Mouse (Mus musculus) left cerebral cortex, postnatal 36 days (tissue): ENCODE measurements around the gene Llgl2. TPM values are rescaled to one million over a fixed set of nuclear protein-coding genes. Genes with fewer than 3 reads are reported as not detected.

Experiments used
- DNase-seq, 2 experiments: peaks; one replicate each; pipeline ENCODE4 v3.0.0; 2021 to 2022; ENCODE audit warnings: low spot score in 2 of 2, mixed read lengths in 1 of 2
- intact Hi-C: fragments of 180-260 bp; cut with DNase I; formaldehyde crosslinking; loops from one replicate; pipeline ENCODE4 v1.15.1; 2025
- total RNA-seq, 2 experiments: library from RNA; stranded (reverse); gene quantifications; 2 replicates each; pipeline ENCODE4 v1.2.3; 2021

Llgl2 gene
- 1 to 10 TPM; 2.6 to 3.9 TPM for total RNA-seq

DNA sequence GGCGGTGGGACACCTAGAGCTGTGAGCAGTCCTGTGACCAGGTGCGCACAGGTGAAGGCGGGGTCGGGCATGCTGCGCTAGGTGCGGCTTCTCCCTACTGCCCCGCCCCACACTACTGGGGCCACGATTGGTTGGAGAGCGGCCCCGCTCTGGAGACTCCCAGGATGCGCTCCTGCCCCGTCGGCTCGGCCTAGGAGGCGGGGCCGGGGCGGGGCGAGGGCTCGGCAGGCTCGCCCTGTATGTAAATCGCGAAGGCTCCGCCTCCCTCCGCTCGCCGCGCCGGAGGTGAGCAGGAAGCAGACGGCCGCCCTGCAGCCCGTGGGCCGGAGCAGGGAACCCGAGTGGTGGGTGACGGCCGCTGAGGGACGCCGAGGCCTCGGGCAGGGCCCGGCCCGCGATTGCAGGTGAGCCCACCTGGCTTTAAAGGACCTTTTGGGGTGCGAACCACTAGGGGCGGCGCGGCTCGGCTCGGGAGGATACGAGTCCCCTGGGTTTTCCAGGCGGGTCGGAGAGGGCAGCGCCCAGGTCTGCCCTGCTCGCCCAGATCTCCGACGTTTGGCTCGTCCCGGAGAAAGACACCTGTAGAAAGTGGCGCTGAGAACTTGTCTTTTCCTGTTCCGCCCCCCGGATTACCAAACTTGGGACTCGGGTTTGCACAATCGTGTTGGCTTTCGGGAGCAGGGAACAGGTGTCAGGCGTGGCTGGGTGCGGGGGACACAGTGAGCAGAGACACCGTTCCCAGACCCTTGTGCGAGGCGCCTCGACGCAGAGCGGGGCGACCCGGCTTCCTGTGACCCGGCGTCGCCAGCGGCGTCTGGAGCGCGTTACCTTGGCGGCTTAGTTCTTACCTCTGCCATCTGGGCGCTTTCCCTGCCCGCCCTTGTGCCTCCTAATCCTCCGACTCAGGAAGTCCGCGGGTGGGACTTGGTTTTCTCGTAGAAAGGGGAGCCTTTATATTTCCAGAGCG, at the start of gene Llgl2:
TSS of gene Llgl2 (plus strand) at position 276 of the 967 bp plus-strand sequence.
- intact Hi-C loops, result no loop called here

DNA sequence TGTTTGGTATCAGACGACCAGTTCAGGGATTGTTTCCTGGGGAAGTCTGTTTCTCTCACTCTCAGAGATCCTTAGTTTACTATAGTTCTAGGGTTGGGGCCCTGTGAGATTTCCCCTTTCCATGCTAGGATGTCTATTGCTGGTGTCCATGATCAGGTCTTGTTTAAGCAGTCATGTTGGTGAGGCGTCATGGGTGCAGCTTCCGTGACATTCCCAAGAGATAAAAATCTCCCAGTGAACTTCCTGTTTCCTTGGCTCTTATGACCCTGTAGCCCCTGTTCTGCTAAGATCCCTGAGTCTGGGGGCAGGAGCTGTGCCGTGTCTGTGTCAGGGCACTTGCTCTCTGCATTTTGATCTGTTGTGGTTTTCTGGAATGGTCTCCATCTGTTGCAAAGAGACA, 49.2 kb upstream of the Llgl2 start:
- no peak for DNase-seq
- intact Hi-C loops, result no loop called here

More for the DNA sequence above, at the start of gene Llgl2:
- peak; percentile 57 to 68 for DNase-seq

DNA sequence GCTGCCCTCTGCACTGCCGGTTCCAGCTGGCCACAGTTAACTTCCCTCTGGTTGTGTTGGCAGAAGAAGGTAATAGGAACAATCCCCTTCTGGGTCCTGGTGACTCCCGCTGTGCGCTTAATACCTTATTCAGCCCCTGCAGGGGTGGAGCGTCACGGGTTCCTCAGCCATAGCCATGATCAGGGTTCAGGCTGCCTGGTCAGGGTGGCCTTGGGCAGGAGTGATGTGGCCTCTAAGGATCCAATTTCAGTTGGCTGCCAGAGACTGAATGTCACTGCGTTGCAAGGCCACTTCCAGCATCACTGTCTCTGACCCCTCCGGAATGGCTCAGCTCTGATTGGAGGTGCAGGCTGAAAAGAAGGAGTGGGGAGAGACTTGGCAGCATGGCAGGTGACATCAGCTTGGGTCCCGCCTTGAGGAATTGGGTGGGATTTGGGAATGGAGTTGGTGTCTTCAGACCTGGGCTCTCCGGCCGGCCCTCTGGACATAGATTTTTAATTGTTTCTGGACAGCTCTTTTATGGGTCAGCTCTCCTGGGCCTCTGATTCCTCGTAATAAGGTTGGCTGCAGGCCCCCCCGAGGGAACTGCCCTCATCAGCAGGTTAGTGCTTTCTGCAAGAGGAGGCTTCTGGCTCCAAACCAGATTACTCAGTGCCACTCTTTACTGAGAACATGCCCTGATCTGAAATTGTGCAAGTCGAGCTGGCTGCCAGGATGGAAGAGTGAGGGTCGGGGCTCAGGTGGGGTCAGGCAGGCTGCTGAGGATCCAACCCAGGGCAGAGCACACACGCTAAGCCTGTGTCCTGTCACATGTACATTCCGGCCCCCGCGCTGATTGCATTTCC, 47.8 kb upstream of the Llgl2 start:
- intact Hi-C loops, result no loop called here
- no peak for DNase-seq

DNA sequence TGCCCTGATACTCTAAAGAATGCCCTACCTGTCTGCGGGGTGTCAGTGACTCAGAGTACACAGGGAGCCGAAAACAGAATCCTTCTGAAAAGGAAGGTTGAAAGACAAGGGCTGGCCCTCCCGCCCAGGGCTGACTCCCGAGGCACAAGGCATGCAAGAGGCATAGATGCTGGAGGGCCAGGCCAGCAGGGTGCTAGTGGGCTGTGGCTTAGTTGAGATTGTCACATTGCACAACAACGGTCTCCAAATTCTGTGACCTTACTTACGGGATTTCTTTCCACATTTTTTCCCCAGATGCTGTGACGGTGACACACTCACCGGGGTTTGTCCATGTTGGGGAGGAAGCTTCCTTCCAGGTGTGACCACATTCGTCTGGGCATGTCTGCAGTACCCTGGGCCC, 46.9 kb upstream of the Llgl2 start:
- DNase-seq, result no peak
- intact Hi-C loops, result no loop called here

DNA sequence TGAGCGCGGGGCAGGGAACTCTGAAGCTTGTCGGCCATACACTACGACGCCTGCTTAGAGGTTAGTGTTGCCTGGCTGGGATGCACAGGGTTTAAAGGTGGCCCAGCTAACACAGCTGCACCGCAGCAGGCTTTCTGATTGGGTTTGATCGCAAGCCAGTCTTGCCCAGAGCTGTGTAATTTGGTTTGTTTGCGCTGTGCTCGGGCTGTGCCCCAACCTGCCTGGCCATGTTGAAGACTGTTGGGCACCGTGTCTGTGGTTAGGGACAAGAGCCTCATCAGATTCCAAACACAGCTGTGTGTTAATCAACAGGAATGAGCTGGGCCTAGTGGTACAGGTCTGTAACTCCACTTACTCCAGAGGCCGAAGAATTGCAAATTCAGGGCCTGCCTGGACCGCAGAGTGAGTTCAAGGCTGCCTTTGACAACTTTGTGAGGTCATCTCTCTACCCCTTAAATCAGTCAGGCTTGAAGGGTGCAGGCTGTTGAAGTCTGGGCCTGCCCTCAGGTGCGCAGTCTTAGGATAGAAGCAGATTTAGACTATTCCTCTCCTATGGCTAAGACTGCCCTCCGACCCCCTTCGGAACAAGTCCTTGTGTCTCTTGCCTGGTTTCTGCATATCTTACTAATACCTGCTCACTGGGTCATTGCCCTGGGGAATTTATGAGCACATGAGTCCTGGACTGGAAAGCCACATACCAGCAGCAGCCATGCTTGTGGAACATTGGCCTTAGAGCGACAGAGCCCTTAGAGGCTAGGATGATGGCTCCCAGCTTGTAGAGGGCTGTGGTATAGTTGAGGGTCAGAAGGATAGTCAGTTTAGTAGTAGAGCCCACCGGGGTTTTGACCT, 46.1 kb upstream of the Llgl2 start:
- DNase-seq, result no peak
- intact Hi-C loops, result loop anchor here (2.0 kb wide), 1 partner anchor 55 kb away; no protein-coding TSS in a partner anchor

DNA sequence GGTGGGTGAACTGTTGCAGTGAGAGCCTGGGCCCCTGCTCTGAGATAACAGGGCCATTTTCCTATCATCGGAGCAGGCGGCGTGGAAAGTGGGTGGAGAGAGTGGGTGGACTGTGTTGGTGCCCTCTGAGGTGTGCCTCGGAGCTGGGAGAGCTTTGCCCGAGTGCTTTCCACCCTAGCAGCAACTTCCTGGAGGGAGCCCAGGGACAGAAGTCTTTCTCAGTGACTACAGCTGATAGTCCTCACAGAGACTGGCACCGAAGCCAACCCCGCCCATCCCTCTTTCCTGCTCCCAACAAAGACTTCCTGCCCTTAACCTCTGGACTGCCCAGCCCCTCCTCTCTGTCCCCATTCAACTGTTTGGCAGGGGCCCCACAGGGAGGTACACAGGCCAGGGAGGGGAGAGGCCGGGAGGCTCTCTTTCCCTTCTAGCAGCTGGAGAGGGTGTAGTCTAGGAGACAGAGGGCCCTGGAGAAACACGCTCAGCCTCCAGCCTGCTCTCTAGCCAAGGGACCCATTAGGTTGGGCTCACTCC, 44.7 kb upstream of the Llgl2 start:
- intact Hi-C loops, result loop anchor here (2.0 kb wide), 1 partner anchor 56 kb away; no protein-coding TSS in a partner anchor
- peak; percentile 40 to 48 for DNase-seq

DNA sequence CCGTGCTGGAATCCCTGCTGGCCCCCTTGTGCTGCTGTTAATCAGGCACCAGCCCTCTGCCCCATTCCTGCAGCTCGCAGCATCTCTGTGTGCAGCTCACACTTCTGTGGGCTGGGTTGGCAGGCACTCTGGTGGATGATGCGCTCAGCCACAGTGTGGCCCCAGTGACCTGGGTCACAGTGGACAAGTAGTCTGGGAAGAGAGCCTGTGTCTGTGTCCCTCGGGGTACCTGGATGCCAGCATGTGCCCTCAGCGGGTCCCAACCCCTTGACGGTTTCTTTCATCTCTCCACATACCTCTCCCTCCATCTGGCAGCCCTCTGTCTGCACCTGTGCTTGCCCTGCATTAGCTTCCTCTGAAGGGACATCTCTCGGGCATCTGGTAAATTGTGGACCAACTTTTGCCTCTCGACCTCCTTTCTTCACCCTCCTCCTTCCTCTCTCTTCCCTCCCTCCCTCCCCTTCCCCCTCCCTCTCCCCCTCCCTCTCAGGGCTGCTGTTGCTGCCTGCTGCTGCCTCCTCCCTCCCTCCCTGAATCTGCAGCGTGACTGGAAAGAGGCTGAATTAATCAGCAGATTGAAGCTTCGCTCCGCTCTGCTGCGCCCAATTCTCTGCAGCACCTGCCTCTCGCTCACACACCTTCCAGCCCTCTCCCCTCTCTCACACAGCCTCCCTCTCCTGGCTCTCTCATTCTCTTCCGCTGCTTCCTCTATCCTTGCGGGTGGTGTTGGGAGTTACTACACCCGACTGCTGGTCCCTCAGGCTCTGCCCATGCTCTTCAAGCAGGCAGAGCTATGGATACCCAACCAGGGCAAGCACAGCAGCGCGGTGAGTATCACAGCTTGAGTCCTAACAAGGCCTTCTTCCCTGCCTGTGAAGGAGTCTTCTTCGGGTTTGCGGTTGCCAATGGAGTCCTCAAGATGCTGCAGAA, 43.4 kb upstream of the Llgl2 start:
- intact Hi-C loops, result no loop called here
- DNase-seq, result peak; percentile 64

DNA sequence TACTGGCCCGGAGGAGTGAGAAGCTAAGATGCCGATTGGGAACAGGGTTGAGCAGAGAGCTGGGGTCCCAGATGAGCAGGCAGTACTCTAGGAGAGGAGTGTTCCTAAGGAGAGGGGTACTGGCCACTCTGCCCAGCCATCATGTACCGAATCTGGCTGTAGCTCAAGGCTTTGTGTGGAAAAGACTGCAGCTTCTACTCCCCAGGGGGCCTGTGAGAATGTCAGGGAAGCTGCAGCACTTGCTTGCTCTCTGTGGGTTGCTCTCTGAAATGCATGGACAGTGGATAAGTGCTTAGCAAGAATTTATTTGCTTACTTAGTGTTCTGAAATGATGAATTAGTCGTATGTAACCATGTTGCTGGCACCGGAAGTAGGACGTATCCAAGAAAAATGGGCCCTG, 37.4 kb upstream of the Llgl2 start:
- intact Hi-C loops, result no loop called here
- no peak for DNase-seq

DNA sequence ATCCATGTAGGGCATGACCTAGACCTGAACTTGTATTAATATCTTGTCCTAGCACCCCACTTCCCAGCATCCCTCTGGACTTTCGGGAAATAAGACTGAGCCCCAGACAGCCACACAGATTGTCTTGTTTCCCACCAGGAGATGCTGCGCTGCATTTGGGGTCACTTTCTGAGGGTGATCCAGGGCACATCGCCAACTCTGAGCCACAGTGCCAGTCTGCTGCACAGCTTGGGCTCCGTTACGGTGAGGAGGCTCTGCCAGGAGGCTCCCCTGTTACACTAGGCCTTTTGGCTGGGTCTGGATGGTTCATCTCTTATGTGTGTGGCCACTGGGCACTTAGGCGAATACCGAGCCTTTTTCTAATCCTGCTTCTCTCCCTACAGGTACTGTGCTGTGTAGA, 34.1 kb upstream of the Llgl2 start:
- intact Hi-C loops, result no loop called here
- peak in 1 of 2 experiments; percentile 3 for DNase-seq

DNA sequence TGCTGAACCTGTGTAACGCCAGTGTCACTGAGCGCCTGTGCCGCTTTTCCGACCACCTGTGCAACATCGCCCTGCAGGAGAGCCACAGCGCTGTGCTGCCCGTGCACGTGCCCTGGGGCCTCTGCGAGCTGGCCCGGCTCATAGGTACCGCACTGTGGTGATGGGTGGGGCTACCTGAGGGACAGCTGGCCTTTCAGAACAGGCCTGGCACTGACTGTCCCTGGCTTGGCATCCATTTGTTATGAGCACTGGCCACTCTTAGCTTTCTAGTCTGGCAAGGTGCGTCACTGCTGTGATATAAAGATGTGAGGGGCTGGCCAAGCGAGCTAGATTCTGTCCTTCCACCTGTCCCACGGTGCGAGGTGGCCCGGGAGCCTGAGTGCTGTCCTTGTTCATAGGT, 31.9 kb upstream of the Llgl2 start:
- intact Hi-C loops, result no loop called here
- DNase-seq, result no peak

DNA sequence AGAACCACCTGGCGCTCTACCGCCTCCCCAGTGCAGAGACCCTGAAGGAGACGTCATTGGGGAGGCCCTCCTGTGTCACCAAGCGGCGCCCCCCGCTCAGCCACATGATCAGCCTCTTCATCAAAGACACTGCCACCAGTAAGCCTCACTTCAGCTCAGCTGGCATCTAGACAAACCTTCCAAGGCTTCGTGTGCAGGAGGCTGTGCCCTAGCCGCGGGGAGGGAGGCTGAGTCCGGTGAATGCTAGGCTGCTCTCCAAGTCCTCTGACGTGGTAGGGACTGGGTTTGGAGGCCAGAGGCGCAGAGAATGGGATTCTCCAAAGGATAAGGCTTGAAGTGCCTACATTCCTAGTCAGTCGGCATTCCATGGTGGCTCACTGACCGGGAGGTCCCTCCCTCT, 31.5 kb upstream of the Llgl2 start:
- intact Hi-C loops, result no loop called here
- DNase-seq, result peak in 1 of 2 experiments; percentile 2

DNA sequence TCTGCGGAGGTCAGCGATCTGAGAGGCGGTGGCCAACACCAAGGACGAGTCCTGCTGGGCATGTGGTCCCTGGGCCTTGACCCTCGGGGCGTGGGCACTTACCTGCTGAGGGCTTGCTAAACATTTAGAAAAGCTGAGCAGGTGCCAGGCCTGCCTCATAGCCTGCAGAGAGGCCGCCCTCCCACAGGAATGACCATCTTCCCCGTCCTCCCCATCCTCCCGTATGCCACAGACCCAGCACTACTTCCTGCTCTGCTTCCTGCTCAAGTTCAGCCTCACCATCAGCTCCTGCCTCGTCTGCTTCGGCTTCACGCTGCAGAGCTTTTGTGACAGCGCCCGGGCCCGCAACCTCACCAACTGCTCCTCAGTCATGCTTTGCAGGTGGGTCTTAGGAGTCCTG, 27.0 kb upstream of the Llgl2 start:
- no peak for DNase-seq
- intact Hi-C loops, result no loop called here

DNA sequence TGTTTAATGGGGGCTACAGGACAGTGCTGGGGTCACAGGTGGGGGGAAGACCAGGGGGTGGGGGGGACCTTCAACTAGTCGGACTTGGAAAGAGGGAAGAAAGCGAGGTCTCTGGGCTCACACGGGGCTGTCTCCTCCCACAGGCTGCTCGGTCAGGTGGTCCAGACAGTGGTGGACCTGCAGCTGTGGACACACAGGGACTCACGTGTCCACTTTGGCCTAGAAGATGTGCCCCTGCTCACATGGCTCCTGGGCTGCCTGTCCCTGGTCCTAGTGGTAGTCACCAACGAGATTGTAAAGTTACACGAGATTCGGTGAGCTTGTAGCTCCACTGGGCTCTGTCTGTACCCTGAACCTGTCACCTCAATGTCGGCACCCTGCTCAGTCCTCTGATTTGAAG, 26.2 kb upstream of the Llgl2 start:
- intact Hi-C loops, result no loop called here
- no peak for DNase-seq

DNA sequence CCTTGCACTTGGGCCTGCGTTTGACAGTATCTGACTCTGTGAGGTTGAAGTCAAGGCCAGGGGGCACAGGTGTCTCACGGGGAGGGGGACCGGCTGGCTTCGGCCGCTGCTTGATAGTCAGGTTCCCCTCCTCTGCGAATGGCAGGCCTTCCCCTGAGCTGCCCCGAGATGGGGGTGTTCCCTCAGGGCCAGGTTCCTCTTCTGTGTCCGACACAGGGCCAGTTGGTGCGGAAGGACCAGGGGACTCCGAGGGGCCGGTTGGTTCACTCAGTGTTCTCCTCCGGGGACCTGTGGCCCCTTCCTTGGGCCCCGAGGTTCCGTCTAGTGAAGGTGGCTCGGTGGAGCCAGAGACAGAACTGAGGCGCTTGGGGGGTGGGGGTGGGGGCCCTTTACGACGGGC, 22.9 kb upstream of the Llgl2 start:
- no peak for DNase-seq
- intact Hi-C loops, result no loop called here

DNA sequence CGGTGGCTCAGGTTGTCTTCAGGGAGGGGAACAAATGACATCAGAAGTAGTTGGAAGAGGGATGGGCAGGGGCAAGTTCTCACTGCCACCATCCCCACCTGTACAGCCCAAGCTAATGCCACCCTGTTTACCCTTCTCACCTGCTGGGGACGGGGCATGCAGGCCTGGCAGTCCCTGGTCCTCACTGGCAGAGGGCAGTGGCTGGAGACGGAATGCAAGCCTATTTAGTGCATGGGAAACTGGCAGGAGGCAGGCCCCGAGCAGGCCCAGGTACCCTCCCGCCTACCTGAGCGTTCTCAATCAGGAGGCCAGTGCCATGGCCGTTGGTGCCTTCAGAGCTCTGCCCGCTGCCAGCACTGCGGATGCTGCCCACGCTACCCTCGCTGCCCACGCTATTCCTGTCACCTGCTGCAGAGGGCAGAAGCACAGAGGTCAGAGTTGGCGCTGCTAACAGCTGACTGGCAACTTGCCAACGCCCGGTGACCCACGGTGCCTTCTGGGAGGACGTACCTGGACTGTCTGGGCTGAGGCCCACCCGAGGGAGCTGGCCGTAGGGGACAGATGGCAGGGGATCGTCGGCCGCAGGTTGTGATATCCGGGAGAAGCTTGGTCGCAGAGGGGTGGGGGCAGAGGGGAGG, 20.7 kb upstream of the Llgl2 start:
- intact Hi-C loops, result no loop called here
- DNase-seq, result no peak

DNA sequence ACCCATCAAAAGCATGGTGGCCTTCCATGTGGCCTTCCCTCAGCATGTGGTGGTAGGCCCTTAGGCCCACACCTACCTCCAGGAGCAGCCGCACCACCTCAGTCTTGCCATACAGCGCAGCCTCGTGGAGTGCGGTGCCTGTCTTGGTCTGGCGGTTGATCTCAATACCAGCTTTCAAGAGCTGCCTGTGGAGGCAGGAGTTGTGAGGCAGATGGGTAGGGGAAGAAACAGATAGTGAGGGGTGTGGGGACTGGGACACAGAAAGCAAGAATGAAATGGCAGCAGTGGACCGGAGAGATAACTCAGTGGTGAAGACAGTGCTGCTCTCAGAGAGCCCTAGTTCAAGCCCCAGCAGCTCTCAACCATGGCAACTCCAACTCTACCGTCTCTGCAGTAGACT, 18.8 kb upstream of the Llgl2 start:
- intact Hi-C loops, result no loop called here
- DNase-seq, result no peak

DNA sequence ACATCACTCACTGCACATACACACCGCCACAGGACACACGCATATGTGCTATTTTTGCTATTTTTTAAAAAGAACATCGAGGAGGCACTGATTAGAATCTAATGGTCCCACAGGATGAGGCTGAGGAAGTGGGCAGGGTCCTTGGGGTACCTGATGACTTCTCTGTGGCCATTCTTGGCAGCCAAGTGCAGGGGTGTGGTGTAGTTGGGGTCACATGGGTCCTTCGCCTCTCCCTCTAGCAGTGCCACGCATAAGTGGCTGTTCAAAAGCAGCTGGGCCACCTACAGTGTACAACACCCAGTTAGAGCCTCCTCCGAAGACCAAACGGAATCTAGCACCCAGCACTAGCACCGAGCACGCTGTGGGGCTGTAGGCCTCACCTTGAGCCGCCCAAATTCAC, 17.7 kb upstream of the Llgl2 start:
- intact Hi-C loops, result no loop called here
- DNase-seq, result no peak

DNA sequence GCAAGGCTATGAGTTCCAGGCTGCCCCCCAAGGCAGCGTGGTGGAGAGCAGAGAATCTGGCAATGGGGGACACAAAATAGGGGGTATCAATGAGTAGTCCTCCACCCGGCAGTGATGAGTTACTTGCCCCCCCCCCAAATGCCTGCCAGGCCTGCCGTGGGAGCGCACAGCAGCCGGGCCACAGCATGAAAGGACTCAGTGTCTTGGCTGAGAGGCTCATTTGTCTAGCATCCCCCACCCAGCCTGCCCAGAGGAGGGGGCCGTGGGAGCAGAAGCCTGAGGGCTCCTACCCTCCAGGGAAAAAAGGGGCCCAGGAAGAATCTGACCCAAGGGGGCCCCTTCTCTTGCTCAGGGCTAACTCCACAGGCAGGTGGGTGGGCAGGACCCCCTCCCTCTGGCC, 16.5 kb upstream of the Llgl2 start:
- intact Hi-C loops, result no loop called here
- no peak for DNase-seq
